Mouse (Mus musculus): Measurements from ENCODE around the gene Mvb12b.

DNA sequence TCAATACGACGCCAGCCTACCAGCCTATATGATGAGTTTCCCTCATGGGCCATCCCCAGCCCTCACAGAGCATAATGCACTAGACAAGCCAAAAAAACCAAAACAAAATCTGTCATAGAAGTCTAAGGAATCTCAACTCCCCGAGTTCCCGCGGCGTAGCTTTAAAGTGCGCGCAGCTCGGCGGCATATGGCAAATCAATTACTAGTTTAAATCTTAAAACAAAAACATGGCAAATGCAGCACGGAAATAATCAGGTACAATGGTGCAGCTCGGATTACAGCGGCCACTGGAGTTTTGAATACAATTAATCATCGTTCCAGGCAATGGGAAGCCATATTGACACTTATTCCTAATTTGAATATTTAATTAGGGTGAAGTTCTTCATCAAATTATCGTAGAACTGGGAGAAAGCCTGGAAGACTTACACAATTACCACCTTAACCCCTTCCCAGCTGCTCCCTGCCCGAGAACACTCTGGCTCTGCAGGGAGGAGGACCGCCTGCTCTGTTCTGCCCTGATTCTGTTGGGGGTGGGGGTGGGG, 76.3 kb downstream of the Mvb12b start:
- no peak for TF ChIP-seq ZC3H11A (IDR thresholded peaks at IDR 0.05; ENCODE audit: borderline replicate concordance, low read depth, low read length)
- no peak for TF ChIP-seq MAFK (IDR thresholded peaks at IDR 0.05; ENCODE audit: insufficient read depth, low read depth, low read length)
